Mouse (Mus musculus) E14TG2a.4 (cell line): ENCODE results near the gene Gm26992.

Experiments used
- H3K27me3 ChIP-seq: 2 replicates; pipeline ENCODE4 v1.6.1; 2014; ENCODE audit warnings: low read length, control low read depth; ENCODE audit not compliant: insufficient read depth
- H3K36me3 ChIP-seq: 2 replicates; pipeline ENCODE4 v1.6.1; 2014; ENCODE audit warnings: low read length, control low read depth; ENCODE audit not compliant: insufficient read depth
- H3K4me1 ChIP-seq: replicated peaks from 2 replicates; pipeline ENCODE4 v1.6.1; 2014; ENCODE audit warnings: low read depth, low read length, control low read depth
- H3K4me3 ChIP-seq: replicated peaks from 2 replicates; pipeline ENCODE4 v1.5.1; 2014; ENCODE audit warnings: mild to moderate bottlenecking, low read length
- H3K9me3 ChIP-seq: 2 replicates; pipeline ENCODE4 v1.6.1; 2014; ENCODE audit warnings: low read length, control low read depth
- CTCF ChIP-seq: conservative IDR thresholded peaks from 2 replicates; pipeline ENCODE4 v1.5.1; 2014; ENCODE audit warnings: low read length
- NANOG ChIP-seq: IDR thresholded peaks from 2 replicates; pipeline ENCODE4 v1.6.1; 2014; ENCODE audit warnings: borderline replicate concordance, low read length, mixed read lengths
- POU5F1 ChIP-seq: IDR thresholded peaks from 2 replicates; pipeline ENCODE4 v1.6.1; 2014; ENCODE audit warnings: low read length, borderline replicate concordance

Gm26992 gene

GRCm38 (mm10) chrX:103472346-103472745 lies 50.5 kb downstream of the Gm26992 start:
- H3K9me3 ChIP-seq, result no peaks in the 10 kb centered on the region
- H3K4me3 ChIP-seq, result no peak overlapping the region

GRCm38 (mm10) chrX:103477507-103477906 lies 55.7 kb downstream of the Gm26992 start:
- Histone ChIP-seq H3K36me3 (peaks cover 71% of the 10 kb centered on the region), H3K4me3 (no peak overlapping the region), H3K27me3 (no peaks in the 10 kb centered on the region), H3K9me3 (no peaks in the 10 kb centered on the region), H3K4me1 (peaks cover 22% of the 10 kb centered on the region)
- TF ChIP-seq POU5F1 (no peak), CTCF (peak; percentile 41), NANOG (no peak)

More at GRCm38 (mm10) chrX:103472346-103472745, 50.5 kb downstream of the Gm26992 start:
- H3K27me3 ChIP-seq, result no peaks in the 10 kb centered on the region
- TF ChIP-seq NANOG, result peak; percentile 97
- TF ChIP-seq CTCF, result no peak
- H3K4me1 ChIP-seq, result peaks cover 47% of the 10 kb centered on the region
- peaks cover 74% of the 10 kb centered on the region for H3K36me3 ChIP-seq

GRCm38 (mm10) chrX:103481243-103482096 lies 59.7 kb downstream of the Gm26992 start:
- peaks cover 51% of the 10 kb centered on the region for H3K36me3 ChIP-seq
- TF ChIP-seq NANOG (no peak), CTCF (no peak), POU5F1 (no peak)
- H3K9me3 ChIP-seq, result no peaks in the 10 kb centered on the region
- no peaks in the 10 kb centered on the region; the same call in 1 of the 2 replicates for H3K27me3 ChIP-seq
- H3K4me3 ChIP-seq, result no peak overlapping the region
- peaks cover 8% of the 10 kb centered on the region for H3K4me1 ChIP-seq

GRCm38 (mm10) chrX:103482097-103482451 lies 60.3 kb downstream of the Gm26992 start:
- Histone ChIP-seq H3K9me3 (no peaks in the 10 kb centered on the region), H3K27me3 (peaks cover 5% of the 10 kb centered on the region)

GRCm38 (mm10) chrX:103483047-103483446 lies 61.2 kb downstream of the Gm26992 start:
- H3K4me3 ChIP-seq, result no peak overlapping the region
- no peak for TF ChIP-seq NANOG
- no peak for TF ChIP-seq POU5F1
- TF ChIP-seq CTCF, result no peak
- peaks cover 8% of the 10 kb centered on the region for H3K27me3 ChIP-seq
- no peaks in the 10 kb centered on the region for H3K9me3 ChIP-seq
- H3K4me1 ChIP-seq, result peaks cover 6% of the 10 kb centered on the region
- peaks cover 36% of the 10 kb centered on the region for H3K36me3 ChIP-seq

More at GRCm38 (mm10) chrX:103482097-103482451, 60.3 kb downstream of the Gm26992 start:
- H3K4me3 ChIP-seq, result no peak overlapping the region
- peaks cover 46% of the 10 kb centered on the region for H3K36me3 ChIP-seq
- TF ChIP-seq POU5F1 (no peak), NANOG (no peak), CTCF (no peak)
- H3K4me1 ChIP-seq, result peaks cover 8% of the 10 kb centered on the region

GRCm38 (mm10) chrX:103484050-103484449 lies 62.2 kb downstream of the Gm26992 start:
- TF ChIP-seq CTCF, result peak; percentile 14; the same call in 1 of the 2 replicates
- TF ChIP-seq NANOG, result no peak
- no peak for TF ChIP-seq POU5F1
- no peaks in the 10 kb centered on the region for H3K9me3 ChIP-seq

GRCm38 (mm10) chrX:103490853-103491252 lies 69.0 kb downstream of the Gm26992 start:
- Histone ChIP-seq H3K4me3 (no peak overlapping the region), H3K27me3 (peaks cover 63% of the 10 kb centered on the region), H3K9me3 (no peaks in the 10 kb centered on the region), H3K4me1 (no peaks in the 10 kb centered on the region), H3K36me3 (no peaks in the 10 kb centered on the region)
- TF ChIP-seq CTCF, result no peak
- no peak for TF ChIP-seq POU5F1
- no peak for TF ChIP-seq NANOG

More at GRCm38 (mm10) chrX:103484050-103484449, 62.2 kb downstream of the Gm26992 start:
- Histone ChIP-seq H3K36me3 (peaks cover 32% of the 10 kb centered on the region), H3K4me3 (no peak overlapping the region), H3K4me1 (peaks cover 6% of the 10 kb centered on the region; the same call in 1 of the 2 replicates), H3K27me3 (peaks cover 16% of the 10 kb centered on the region)

- H3K4me1 ChIP-seq, result no peaks in the 10 kb centered on the region
- H3K27me3 ChIP-seq, result peaks cover 70% of the 10 kb centered on the region
- H3K36me3 ChIP-seq, result no peaks in the 10 kb centered on the region
- H3K4me3 ChIP-seq, result no peak overlapping the region
- no peak for TF ChIP-seq NANOG
- TF ChIP-seq POU5F1, result no peak
- TF ChIP-seq CTCF, result no peak
- H3K9me3 ChIP-seq, result no peaks in the 10 kb centered on the region
These were observed 70.8 kb downstream of the Gm26992 start for GRCm38 (mm10) chrX:103492398-103493256.
